Mouse (Mus musculus): ENCODE data around the gene Fam114a1. TPM values are rescaled to one million over a fixed set of nuclear protein-coding genes. Genes with fewer than 3 reads are reported as not detected.

Gene Fam114a1
- total RNA-seq (2015; ENCODE audit: low replicate concordance) (0.77 and 1.3 TPM in 2 replicates), total RNA-seq (2017; ENCODE audit: low replicate concordance) (0.34 and 2.8 TPM in 2 replicates)

DNA sequence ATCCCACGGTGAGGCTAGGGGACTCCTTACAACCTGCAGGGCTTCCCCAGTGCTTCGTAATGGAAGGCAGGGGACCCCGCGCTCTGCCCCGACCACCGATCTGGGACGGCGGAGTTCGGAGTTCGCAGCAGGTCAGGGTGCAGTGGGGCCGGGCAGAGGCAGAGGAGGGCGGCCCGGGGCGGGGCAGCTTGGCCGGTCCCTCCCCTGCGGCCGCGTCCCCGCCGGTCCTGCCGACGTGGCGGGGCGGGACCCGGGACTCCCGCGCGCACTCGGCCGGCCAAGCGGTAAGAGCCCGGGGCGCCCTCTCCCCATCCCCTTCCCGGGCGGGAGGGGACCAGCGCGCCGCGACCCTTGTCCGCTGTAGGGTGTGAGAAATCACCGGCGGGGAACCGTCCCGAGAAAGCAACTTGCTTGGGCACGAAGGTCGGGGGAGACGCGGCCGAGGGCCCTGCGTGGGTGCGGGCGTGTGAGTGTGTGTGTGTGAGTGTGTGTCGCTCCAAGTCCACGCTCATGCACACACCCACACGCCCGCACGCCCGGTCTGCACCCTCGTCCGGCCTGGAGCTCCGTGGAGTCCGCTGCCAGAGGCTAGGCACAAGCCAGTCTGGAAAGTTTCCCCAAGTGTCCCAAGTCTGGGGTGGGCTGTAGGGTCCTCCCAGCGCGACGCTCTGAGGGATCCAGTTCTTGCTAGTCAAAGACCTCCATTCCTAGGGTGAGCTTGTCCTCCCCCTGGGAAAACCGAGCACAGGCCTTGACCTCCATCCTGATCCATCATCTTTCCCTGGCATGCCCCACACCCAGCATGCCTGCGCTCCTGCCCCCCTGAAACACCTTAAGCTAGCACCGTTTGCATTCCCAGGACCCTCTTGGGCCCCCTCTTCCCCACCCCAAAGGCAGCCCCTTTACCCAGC is at the start of gene Fam114a1:
Fam114a1 (plus strand) TSS at position 211 of the 911 bp plus-strand sequence.
- ATAC-seq (replicated peaks; ENCODE audit: low FRiP score, poor library complexity, severe bottlenecking): no peak; the same call in 1 of the 2 replicates

- ATAC-seq (replicated peaks; ENCODE audit: low FRiP score, poor library complexity, severe bottlenecking): no peak
Measured at GRCm38 (mm10) chr5:64922891-64923381, 46.9 kb upstream of the Fam114a1 start.

GRCm38 (mm10) chr5:64932215-64932614 is 37.7 kb upstream of the Fam114a1 start:
- ATAC-seq (replicated peaks; ENCODE audit: low FRiP score, poor library complexity, severe bottlenecking): no peak

- ATAC-seq (replicated peaks; ENCODE audit: low FRiP score, poor library complexity, severe bottlenecking): no peak
Measured at GRCm38 (mm10) chr5:64932775-64933174, 37.1 kb upstream of the Fam114a1 start.

DNA sequence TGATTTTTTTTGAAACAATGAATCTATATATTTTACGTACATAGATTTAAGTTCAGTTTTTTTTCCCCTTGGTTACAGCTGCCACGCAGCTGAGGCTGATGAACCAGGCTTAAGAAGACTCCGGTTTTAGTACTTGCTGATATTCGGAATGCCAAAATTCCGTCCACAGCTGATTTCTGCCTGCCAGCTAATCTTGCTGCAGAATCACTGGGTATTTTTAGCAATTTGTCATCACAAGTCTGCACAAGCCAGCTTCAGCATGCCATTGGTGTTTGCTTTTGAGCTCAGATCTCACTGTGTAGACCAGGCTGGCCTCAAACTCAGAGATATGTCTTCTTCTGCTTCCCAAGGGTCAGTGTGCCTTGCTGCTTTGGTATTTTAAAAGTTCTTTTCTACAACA is 18.4 kb upstream of the Fam114a1 start:
- ATAC-seq (replicated peaks; ENCODE audit: low FRiP score, poor library complexity, severe bottlenecking): no peak

DNA sequence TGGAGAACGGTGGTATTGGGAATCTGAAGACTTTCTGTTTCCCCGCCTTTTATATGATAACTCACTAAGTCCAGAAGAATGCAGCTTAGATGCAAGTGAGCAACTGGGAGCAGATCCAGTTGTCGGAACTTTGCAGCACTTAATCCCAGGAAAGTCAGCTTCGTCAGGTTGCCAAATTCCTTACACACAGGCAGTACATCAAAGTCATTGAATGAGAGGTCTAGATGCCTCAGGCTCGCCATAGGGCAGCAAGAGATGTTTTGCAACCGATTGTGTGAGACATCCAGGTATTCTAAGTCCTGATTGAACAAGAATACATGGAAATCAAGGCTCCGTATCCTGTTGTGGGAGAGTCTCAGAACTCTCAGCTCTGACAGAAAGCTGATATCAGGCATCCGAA is 14.9 kb upstream of the Fam114a1 start:
- ATAC-seq (replicated peaks; ENCODE audit: low FRiP score, poor library complexity, severe bottlenecking): no peak

- ATAC-seq (replicated peaks; ENCODE audit: low FRiP score, poor library complexity, severe bottlenecking): no peak
Measured at GRCm38 (mm10) chr5:64958991-64959842, 10.7 kb upstream of the Fam114a1 start.

DNA sequence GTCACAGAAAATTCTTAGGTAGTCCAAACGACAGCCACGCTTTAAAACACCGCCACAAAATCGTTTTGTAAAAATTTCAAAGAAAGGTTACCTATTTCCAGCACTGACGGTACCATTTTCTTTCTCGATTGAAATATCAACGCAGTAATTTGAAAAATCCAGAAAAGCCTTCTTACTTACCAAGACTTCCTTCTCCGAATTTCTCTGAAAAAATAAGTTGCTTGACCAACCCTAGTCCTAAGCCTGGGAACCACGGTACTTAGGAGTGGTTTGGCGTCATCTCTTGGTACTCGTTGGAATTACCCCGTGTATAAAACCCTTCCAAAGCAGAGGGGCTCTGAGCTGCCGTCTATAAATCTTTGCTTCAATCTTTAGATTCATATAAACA is 10.0 kb upstream of the Fam114a1 start, which contains the start of gene Tlr6:
Tlr6 (minus strand) TSS at position 255 of the 388 bp plus-strand sequence.
- ATAC-seq (replicated peaks; ENCODE audit: low FRiP score, poor library complexity, severe bottlenecking): no peak

GRCm38 (mm10) chr5:64960857-64961391 is 8.9 kb upstream of the Fam114a1 start:
- ATAC-seq (replicated peaks; ENCODE audit: low FRiP score, poor library complexity, severe bottlenecking): no peak

DNA sequence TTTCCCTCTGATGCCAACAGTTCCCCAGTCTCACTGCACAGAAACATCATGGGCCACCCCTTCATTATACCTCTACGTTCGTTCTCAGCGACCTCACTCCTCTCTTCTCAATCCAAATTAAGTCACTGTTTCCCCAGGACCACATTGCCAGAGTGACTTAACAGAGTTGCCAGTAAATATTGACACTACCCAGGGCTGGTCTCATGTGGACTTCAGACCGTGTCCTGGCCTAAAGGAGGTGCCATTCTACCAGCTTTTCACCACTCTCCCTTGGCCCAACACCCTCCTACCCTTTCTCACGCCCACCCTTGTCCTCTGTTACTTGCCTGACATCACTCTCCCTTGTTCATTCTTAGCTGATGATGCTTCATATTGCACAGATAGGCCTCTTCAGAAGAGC is 6.6 kb upstream of the Fam114a1 start:
- no peak for ATAC-seq (replicated peaks; ENCODE audit: low FRiP score, poor library complexity, severe bottlenecking)

GRCm38 (mm10) chr5:64963735-64964134 is 6.1 kb upstream of the Fam114a1 start:
- ATAC-seq (replicated peaks; ENCODE audit: low FRiP score, poor library complexity, severe bottlenecking): no peak

DNA sequence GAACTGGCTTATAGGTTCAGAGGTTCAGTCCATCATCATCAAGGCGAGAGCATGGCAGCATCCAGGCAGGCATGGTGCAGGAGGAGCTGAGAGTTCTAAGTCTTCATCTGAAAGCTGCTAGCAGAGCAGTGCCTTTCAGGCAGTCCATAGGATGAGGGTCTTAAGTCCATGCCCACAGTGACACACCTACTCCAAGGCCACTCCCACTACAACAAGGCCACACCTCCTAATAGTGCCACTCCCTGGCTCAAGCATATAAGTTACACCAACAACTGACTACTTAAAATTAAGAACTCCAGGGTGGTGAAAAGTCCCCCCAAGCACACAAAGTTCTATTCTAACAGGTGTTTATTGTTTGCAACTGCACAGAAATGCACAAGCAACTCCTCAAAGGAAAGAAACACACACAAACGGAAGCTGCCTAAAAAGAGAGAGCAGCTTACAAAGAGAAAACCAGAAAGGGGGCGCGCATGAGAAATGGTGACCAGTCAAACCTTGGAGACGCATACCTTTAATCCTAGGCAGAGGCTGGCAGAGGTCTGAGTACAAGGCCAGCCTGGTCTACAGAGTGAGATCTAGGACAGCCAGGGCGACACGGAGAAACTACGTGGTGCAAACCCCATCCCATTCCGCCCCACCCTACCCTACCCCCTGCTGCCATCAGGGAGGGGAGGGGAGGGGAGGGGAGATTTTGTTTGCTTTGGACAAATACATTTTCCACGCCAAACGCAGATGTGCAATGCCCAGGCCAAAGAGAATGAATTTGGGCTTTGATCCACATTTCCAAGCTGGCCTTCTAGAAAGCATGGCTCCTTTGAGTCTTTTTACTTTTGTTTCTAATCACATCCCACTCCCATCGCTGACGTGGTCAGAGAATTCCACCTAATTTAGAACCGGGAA is 660 bp upstream of the Fam114a1 start:
- ATAC-seq (replicated peaks; ENCODE audit: low FRiP score, poor library complexity, severe bottlenecking): no peak

GRCm38 (mm10) chr5:64975121-64975520 is 5.2 kb downstream of the Fam114a1 start:
- ATAC-seq (replicated peaks; ENCODE audit: low FRiP score, poor library complexity, severe bottlenecking): no peak

GRCm38 (mm10) chr5:64977128-64977527 is 7.3 kb downstream of the Fam114a1 start:
- no peak for ATAC-seq (replicated peaks; ENCODE audit: low FRiP score, poor library complexity, severe bottlenecking)

- no peak for ATAC-seq (replicated peaks; ENCODE audit: low FRiP score, poor library complexity, severe bottlenecking)
Measured at GRCm38 (mm10) chr5:64985971-64986370, 16.1 kb downstream of the Fam114a1 start.

- no peak for ATAC-seq (replicated peaks; ENCODE audit: low FRiP score, poor library complexity, severe bottlenecking)
Measured at GRCm38 (mm10) chr5:64989940-64990339, 20.1 kb downstream of the Fam114a1 start.

GRCm38 (mm10) chr5:64992540-64992939 is 22.7 kb downstream of the Fam114a1 start:
- ATAC-seq (replicated peaks; ENCODE audit: low FRiP score, poor library complexity, severe bottlenecking): no peak

GRCm38 (mm10) chr5:64995408-64995807 is 25.5 kb downstream of the Fam114a1 start:
- ATAC-seq (replicated peaks; ENCODE audit: low FRiP score, poor library complexity, severe bottlenecking): no peak

All from erythroblast, adult 5-6 weeks (primary cell).